Mouse (Mus musculus) cortical plate, adult 2 months (tissue): ENCODE results near the gene Pcsk6. TPM values are rescaled to one million over a fixed set of nuclear protein-coding genes. Genes with fewer than 3 reads are reported as not detected.

Source experiments
- H3K27ac ChIP-seq: fragments of 200-500 bp; 2 replicates; pipeline ENCODE4 v1.5.1; 2012; ENCODE audit warnings: low read length, control low read depth, inconsistent platforms; ENCODE audit not compliant: insufficient read depth
- H3K4me1 ChIP-seq: fragments of 200-500 bp; 2 replicates; pipeline ENCODE4 v1.6.1; 2011; ENCODE audit warnings: low read length; ENCODE audit not compliant: control insufficient read depth, insufficient read depth
- H3K4me3 ChIP-seq: fragments of 200-500 bp; 2 replicates; pipeline ENCODE4 v1.5.1; 2011; ENCODE audit warnings: mild to moderate bottlenecking, low read length, control low read depth; ENCODE audit not compliant: insufficient read depth
- CTCF ChIP-seq: fragments of 200-500 bp; IDR thresholded peaks from 2 replicates; pipeline ENCODE4 v1.5.1; 2011; ENCODE audit warnings: mild to moderate bottlenecking, control low read depth, low read length; ENCODE audit not compliant: insufficient read depth; ENCODE audit errors: extremely low read depth
- POLR2A ChIP-seq: fragments of 200-500 bp; IDR thresholded peaks from 2 replicates; pipeline ENCODE4 v1.6.1; 2011; ENCODE audit warnings: mild to moderate bottlenecking, low read length, control low read depth; ENCODE audit not compliant: insufficient read depth; ENCODE audit errors: extremely low read depth
- polyA plus RNA-seq: library from polyadenylated mRNA; depleted of rRNA; stranded (reverse); fragments of >200 nt; gene quantifications from 2 replicates; pipeline ENCODE4 v1.2.3, GENCODE M21; 2012

Pcsk6 gene
- polyA plus RNA-seq, 1 experiment, result 14.9 TPM

DNA sequence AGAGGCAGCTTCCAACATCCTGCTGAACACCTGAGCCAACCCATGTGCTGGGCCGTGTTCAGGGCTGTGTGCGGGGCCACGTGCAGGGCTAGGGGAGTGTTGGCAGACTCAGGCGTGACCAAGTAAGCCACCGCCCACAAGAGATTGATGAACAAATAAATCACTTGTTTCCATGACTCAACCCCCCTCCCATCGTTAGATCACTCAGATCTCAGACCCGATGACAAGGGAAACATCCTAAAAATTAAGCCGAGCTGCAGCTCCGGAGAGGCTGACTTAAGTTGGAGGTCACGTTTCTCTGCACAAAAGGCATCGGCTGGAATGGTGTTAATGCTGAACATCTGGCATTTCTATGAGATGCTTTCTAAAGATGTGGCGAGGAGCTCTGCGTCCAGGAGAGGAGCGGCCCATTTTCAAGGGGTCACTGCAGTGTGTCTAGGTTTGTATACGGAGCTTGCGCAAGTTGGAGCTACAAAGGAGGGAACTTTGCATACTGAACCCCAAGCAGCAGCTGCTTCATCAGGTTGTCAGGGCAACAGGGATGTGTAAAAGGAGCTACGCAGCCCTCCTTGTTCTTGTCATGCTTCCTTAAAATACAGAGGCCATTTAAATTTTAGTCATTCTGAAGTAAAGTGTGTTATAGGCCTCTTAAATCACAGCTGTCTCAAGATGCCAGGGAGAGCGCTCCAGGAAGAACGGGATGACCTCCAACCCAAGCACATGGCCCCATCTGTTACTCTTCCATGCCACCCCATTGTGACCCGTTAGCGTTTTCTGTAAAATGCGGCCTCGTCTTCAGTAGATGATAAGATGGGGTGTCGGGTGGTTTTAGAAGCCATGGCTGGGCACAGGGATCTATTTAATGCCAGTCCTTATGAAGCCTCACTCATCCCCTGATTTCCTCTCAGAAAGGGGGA is 94.0 kb downstream of the Pcsk6 start:
- Histone ChIP-seq H3K4me1 (no peaks in the 10 kb centered on the region), H3K4me3 (no peak overlapping the region), H3K27ac (no peak overlapping the region)
- TF ChIP-seq CTCF (no peak), POLR2A (no peak)

DNA sequence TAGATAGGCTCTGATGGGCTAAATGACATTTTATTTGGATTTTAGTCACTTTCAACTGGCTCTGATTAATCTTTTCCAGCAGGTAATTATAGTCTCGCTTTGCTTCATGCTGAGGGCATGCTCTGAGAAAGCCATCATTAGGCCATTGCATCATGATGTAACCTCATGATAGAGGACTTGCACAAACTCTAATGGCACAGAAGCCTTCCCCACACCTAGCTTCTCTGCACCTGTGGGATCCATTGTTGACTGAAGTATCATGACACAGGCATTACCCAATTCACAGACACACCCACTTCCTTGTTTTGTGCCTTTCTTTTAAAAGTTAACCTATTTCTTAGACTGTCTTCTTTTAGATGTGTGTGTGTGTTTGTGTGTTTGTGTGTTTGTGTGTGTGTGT is 95.7 kb downstream of the Pcsk6 start:
- Histone ChIP-seq H3K4me1 (no peaks in the 10 kb centered on the region), H3K4me3 (no peak overlapping the region), H3K27ac (no peak overlapping the region)
- TF ChIP-seq POLR2A (no peak), CTCF (no peak)

DNA sequence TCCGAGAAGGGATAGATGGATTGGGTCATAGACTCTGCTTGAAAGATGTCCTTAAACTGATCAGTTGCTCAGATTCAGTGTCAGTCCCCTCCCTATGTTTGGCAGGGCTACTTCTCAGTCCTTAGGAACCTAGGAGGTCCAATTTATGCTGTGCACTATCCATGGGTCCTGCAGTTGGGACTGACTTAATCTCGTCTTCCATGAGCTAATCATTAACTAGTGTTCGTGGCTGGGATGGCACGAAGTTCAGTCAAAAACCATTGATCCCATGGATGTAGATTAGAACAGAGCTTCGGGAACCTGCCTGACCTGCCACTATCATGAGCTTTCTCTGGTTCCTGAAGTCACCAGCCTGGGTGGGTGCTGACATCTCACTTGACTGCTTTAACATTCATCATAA is 96.6 kb downstream of the Pcsk6 start:
- no peaks in the 10 kb centered on the region for H3K4me1 ChIP-seq
- TF ChIP-seq POLR2A, result no peak
- no peak for TF ChIP-seq CTCF

DNA sequence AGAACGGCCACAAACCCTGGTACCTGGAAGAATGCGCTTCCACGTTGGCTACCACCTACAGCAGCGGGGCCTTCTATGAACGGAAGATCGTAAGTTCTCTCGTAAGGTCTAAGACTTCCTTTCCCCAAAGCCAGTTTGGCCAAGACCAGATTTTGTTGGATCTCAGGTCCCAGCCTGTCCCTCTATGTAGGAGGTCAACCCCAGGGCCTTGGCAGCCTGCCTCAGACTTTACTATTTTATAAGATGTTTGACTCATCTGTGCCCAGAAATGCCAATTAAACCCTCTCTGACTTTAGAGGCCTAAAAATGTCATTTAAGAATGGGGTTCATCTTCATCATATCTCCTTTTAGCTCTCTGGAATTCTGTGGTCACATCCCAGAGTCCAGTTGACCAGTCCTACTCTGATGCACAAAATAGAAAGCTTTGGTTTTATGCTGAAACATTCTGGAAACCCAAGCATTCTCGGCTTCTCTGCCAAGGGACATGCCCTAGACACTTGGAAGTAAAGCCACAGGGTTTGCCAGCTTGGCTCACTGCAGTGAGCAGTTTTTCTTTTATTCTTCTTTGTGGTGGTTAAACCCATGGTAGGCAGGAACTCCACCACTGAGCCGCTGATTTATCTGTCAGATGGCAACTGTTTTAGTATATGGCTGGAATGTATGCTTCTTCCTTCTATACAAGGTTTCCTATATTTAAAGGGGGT is 97.8 kb downstream of the Pcsk6 start:
- Histone ChIP-seq H3K4me3 (no peak overlapping the region), H3K27ac (no peak overlapping the region), H3K4me1 (no peaks in the 10 kb centered on the region)
- TF ChIP-seq CTCF, result no peak
- TF ChIP-seq POLR2A, result no peak

More for the DNA sequence above, 96.6 kb downstream of the Pcsk6 start:
- H3K4me3 ChIP-seq, result no peak overlapping the region
- H3K27ac ChIP-seq, result no peak overlapping the region

DNA sequence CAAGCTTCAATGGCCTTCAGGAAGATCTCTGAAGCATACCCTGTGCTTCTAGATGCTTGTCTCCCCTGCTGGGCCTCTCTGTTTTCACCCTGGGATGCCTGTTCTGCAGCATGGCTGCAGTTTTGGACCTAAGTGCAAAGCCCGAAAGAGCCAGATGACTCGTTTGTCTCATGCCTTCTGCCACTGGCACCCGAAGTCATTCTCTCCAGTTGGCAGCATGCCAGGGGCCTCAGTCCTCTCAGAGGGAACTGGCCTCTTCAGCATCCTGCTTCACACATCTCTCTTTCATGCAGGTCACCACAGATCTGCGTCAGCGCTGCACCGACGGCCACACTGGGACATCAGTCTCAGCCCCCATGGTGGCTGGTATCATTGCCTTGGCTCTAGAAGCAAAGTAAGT is 101.1 kb downstream of the Pcsk6 start:
- no peak overlapping the region for H3K4me3 ChIP-seq
- H3K27ac ChIP-seq, result no peak overlapping the region
- H3K4me1 ChIP-seq, result no peaks in the 10 kb centered on the region
- TF ChIP-seq POLR2A (no peak), CTCF (no peak)

DNA sequence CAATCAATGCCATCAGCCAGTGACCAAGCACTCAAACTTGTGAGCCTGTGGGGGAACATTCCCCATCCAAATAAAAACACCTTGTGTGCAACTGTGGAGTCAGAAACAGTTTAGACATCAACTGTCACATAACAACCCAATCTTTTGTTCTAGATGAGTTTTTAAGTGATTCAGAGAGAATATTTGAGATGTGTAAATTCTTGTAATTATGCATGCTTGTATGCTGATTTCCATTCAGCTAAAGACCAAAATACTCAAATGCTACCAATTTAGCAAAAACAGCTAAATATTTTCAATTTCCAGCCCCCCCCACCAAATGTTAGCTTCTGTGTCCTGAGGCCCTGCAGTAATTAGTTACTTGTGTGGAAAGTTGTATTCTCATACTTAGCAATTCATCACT is 102.9 kb downstream of the Pcsk6 start:
- no peak overlapping the region for H3K4me3 ChIP-seq
- H3K4me1 ChIP-seq, result no peaks in the 10 kb centered on the region
- no peak overlapping the region for H3K27ac ChIP-seq
- TF ChIP-seq POLR2A (no peak), CTCF (no peak)

DNA sequence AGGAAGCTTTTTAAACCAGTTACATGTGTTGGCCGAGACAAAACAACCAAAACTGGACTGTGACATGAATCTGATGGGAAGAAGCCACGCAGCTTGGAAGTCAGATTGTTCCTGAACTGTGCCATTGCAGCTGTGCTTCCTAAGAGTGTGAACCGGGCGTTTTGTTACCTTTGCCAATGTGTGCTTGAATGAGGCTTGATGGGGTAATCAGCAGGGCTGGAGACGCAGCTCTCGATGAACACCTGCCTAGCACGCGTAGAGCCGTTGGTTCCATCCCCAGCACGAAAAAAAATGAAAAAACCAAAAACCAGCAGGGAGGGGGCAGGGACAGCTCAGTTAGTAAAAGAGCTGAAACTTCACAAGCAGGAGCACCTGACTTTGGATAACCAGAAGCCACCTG is 109.8 kb downstream of the Pcsk6 start:
- Histone ChIP-seq H3K4me1 (no peaks in the 10 kb centered on the region), H3K27ac (no peak overlapping the region), H3K4me3 (no peak overlapping the region)
- no peak for TF ChIP-seq POLR2A
- no peak for TF ChIP-seq CTCF

DNA sequence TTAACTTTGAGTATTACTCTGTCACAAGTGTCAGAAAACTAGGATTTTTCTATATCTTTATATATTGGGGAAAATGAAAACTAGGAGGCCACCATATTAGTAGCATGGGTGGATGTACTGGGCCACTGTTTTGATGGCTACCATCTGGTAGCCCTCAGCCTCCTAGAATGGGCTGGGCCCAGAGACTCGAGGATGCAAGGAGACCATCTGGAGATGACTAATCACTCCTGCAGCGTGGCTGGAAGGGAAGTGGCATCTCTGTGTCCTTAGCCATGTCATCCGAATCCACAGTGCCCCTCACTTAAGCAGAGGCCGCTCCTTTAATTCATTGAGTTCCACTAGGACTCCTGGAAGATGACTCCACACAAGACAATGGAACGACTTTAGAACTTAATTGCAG is 115.8 kb downstream of the Pcsk6 start:
- H3K27ac ChIP-seq, result no peak overlapping the region
- no peak overlapping the region for H3K4me3 ChIP-seq
- H3K4me1 ChIP-seq, result no peaks in the 10 kb centered on the region
- TF ChIP-seq POLR2A (no peak), CTCF (no peak)

DNA sequence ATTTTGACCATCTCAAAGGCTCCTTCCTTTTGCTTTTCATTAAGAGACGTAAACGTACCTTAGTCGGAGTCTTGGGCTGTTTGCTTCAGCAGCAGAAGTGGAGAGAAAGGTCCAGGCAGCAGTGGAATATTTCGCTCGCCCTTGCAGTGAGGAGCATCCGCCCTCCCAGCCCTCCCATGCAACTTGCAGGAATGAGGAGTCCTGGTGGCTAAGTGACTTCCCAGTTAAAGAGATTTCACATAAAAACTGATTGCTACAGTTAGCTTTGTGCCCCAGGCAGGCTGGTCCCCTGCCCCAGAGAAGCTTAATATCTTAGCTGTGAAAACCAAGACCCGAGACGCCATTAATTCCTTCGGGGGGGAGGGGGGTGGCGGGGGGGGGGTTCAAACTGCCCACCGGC is 116.4 kb downstream of the Pcsk6 start:
- H3K27ac ChIP-seq, result no peak overlapping the region
- no peak overlapping the region for H3K4me3 ChIP-seq
- TF ChIP-seq CTCF (no peak), POLR2A (no peak)
- no peaks in the 10 kb centered on the region for H3K4me1 ChIP-seq
